Mouse (Mus musculus) kidney, adult 2 months (tissue): ENCODE data around the gene Fsd2.

Experiments
- CTCF ChIP-seq: fragments of 200-500 bp; conservative IDR thresholded peaks from 2 replicates; pipeline ENCODE4 v1.5.1; 2011; ENCODE audit warnings: low read depth, mild to moderate bottlenecking, control low read depth, low read length, moderate library complexity, mixed read lengths; ENCODE audit not compliant: insufficient read depth, insufficient read length
- POLR2A ChIP-seq: fragments of 200-500 bp; IDR thresholded peaks from one replicate; pipeline ENCODE4 v1.6.1; 2011; ENCODE audit warnings: low read depth, low read length, control low read depth

- TF ChIP-seq CTCF = no peak
- no peak for TF ChIP-seq POLR2A
These were observed 4.0 kb upstream of the Fsd2 start for GRCm38 (mm10) chr7:81570752-81571107.
